Mouse (Mus musculus) megakaryocyte, embryonic 14.5 days (primary cell): ENCODE data around the gene Mri1. TPM values are rescaled to one million over a fixed set of nuclear protein-coding genes. Genes with fewer than 3 reads are reported as not detected.

ENCODE experiments used
- H3K27me3 ChIP-seq: replicated peaks from 2 replicates; pipeline ENCODE3; 2012; ENCODE audit warnings: inconsistent platforms
- H3K36me3 ChIP-seq: replicated peaks from 2 replicates; pipeline ENCODE3; 2012; ENCODE audit warnings: low read length, inconsistent platforms, mixed read lengths
- H3K4me1 ChIP-seq: 2 replicates; pipeline ENCODE4 v1.6.1; 2012; ENCODE audit warnings: inconsistent platforms
- H3K4me3 ChIP-seq: replicated peaks from 2 replicates; pipeline ENCODE3; 2012; ENCODE audit warnings: moderate library complexity, mild to moderate bottlenecking, inconsistent platforms
- H3K9me3 ChIP-seq: 2 replicates; pipeline ENCODE4 v1.6.1; 2012; ENCODE audit warnings: inconsistent platforms
- FLI1 ChIP-seq: IDR thresholded peaks from 2 replicates; pipeline ENCODE4 v1.6.1; 2012; ENCODE audit warnings: low read length, inconsistent platforms, mixed read lengths
- GATA1 ChIP-seq: IDR thresholded peaks from 3 replicates; pipeline ENCODE4 v1.6.1; 2012; ENCODE audit warnings: mixed read lengths, low read length, inconsistent platforms, borderline replicate concordance
- polyA plus RNA-seq: library from polyadenylated mRNA; stranded (reverse); fragments of >175 nt; gene quantifications from 2 replicates; pipeline ENCODE4 v1.2.3, GENCODE M21; 2012; ENCODE audit warnings: low replicate concordance; ENCODE audit not compliant: insufficient read depth

Mri1 gene
- polyA plus RNA-seq, 1 experiment: 106 TPM

- H3K36me3 ChIP-seq: peaks cover 91% of the 10 kb centered on the region
- H3K4me1 ChIP-seq: peaks cover 27% of the 10 kb centered on the region
- H3K9me3 ChIP-seq: no peaks in the 10 kb centered on the region
- H3K4me3 ChIP-seq: no peak overlapping the region
- TF ChIP-seq FLI1 (no peak), GATA1 (no peak)
- no peaks in the 10 kb centered on the region for H3K27me3 ChIP-seq
These were observed 39.0 kb downstream of the Mri1 start for GRCm38 (mm10) chr8:84218143-84218542.

- Histone ChIP-seq H3K4me3 (no peak overlapping the region), H3K27me3 (no peaks in the 10 kb centered on the region), H3K9me3 (no peaks in the 10 kb centered on the region), H3K4me1 (peaks cover 22% of the 10 kb centered on the region), H3K36me3 (peaks cover 91% of the 10 kb centered on the region)
- TF ChIP-seq GATA1 (no peak), FLI1 (no peak)
These were observed 39.9 kb downstream of the Mri1 start for GRCm38 (mm10) chr8:84217206-84217605.

- Histone ChIP-seq H3K9me3 (no peaks in the 10 kb centered on the region), H3K4me1 (peaks cover 49% of the 10 kb centered on the region), H3K36me3 (peaks cover 99% of the 10 kb centered on the region), H3K4me3 (no peak overlapping the region), H3K27me3 (no peaks in the 10 kb centered on the region)
- TF ChIP-seq GATA1 (no peak), FLI1 (no peak)
These were observed 43.8 kb downstream of the Mri1 start for GRCm38 (mm10) chr8:84213277-84213676.

- Histone ChIP-seq H3K27me3 (no peaks in the 10 kb centered on the region), H3K4me3 (peak overlapping the region; percentile 59), H3K4me1 (peaks cover 55% of the 10 kb centered on the region), H3K9me3 (no peaks in the 10 kb centered on the region), H3K36me3 (peaks cover 99% of the 10 kb centered on the region)
- TF ChIP-seq FLI1 (no peak), GATA1 (no peak)
These were observed 45.1 kb downstream of the Mri1 start for GRCm38 (mm10) chr8:84211881-84212563.

- Histone ChIP-seq H3K4me1 (peaks cover 62% of the 10 kb centered on the region), H3K4me3 (no peak overlapping the region), H3K27me3 (no peaks in the 10 kb centered on the region), H3K9me3 (no peaks in the 10 kb centered on the region), H3K36me3 (peaks cover 97% of the 10 kb centered on the region)
- TF ChIP-seq GATA1 (no peak), FLI1 (no peak)
These were observed 45.9 kb downstream of the Mri1 start for GRCm38 (mm10) chr8:84211202-84211601.

GRCm38 (mm10) chr8:84210167-84210791 lies 46.8 kb downstream of the Mri1 start:
- TF ChIP-seq FLI1 (no peak), GATA1 (no peak)
- H3K4me3 ChIP-seq: no peak overlapping the region
- peaks cover 97% of the 10 kb centered on the region for H3K36me3 ChIP-seq
- peaks cover 71% of the 10 kb centered on the region for H3K4me1 ChIP-seq
- H3K9me3 ChIP-seq: no peaks in the 10 kb centered on the region
- no peaks in the 10 kb centered on the region for H3K27me3 ChIP-seq

GRCm38 (mm10) chr8:84208381-84209380 lies 48.4 kb downstream of the Mri1 start:
- peak overlapping the region; percentile 83 for H3K4me3 ChIP-seq
- peaks cover 87% of the 10 kb centered on the region for H3K36me3 ChIP-seq

GRCm38 (mm10) chr8:84207811-84208210 lies 49.3 kb downstream of the Mri1 start:
- Histone ChIP-seq H3K4me3 (peak overlapping the region; percentile 83), H3K27me3 (no peaks in the 10 kb centered on the region), H3K36me3 (peaks cover 83% of the 10 kb centered on the region), H3K4me1 (peaks cover 90% of the 10 kb centered on the region), H3K9me3 (no peaks in the 10 kb centered on the region)
- TF ChIP-seq FLI1: no peak
- no peak for TF ChIP-seq GATA1

More at GRCm38 (mm10) chr8:84208381-84209380, 48.4 kb downstream of the Mri1 start:
- no peaks in the 10 kb centered on the region for H3K27me3 ChIP-seq
- TF ChIP-seq GATA1: no peak
- TF ChIP-seq FLI1: no peak
- peaks cover 82% of the 10 kb centered on the region for H3K4me1 ChIP-seq
- no peaks in the 10 kb centered on the region for H3K9me3 ChIP-seq

- H3K36me3 ChIP-seq: peaks cover 82% of the 10 kb centered on the region
- no peaks in the 10 kb centered on the region for H3K27me3 ChIP-seq
- peak overlapping the region; percentile 50 for H3K4me3 ChIP-seq
- no peaks in the 10 kb centered on the region for H3K9me3 ChIP-seq
- peaks cover 90% of the 10 kb centered on the region for H3K4me1 ChIP-seq
- no peak for TF ChIP-seq GATA1
- TF ChIP-seq FLI1: no peak
These were observed 50.5 kb downstream of the Mri1 start for GRCm38 (mm10) chr8:84206666-84207065.

- Histone ChIP-seq H3K4me1 (peaks cover 90% of the 10 kb centered on the region), H3K36me3 (peaks cover 70% of the 10 kb centered on the region), H3K27me3 (no peaks in the 10 kb centered on the region), H3K4me3 (peak overlapping the region; percentile 85), H3K9me3 (no peaks in the 10 kb centered on the region)
- TF ChIP-seq FLI1: no peak
- no peak for TF ChIP-seq GATA1
These were observed 52.1 kb downstream of the Mri1 start for GRCm38 (mm10) chr8:84205073-84205472.
